Mouse (Mus musculus): ENCODE data around the gene Casp8.
"Not testable (repeated sequence)": the region's sequence is repeated elsewhere in the genome, so short reads cannot be mapped to it uniquely, and the experiment has no call there.

GRCm38 (mm10) chr1:58891481-58892170 lies 96.5 kb downstream of the Casp8 start:
- not testable (repeated sequence) for TF ChIP-seq GATA1, TAL1 (IDR thresholded peaks at IDR 0.05; ENCODE audit: low read length)
